8 mouse cellular contexts compared by ENCODE assay signal in genomic region chr9:99869275-99869674, GRCm38 (mm10). TPM values are rescaled to one million over a fixed set of nuclear protein-coding genes. Genes with fewer than 3 reads are reported as not detected.
DNase-seq lines count a peak whose midpoint lies in the region; ATAC-seq and TF ChIP-seq lines count a peak whose summit lies in the region.
"Had no signal": no experiment of that assay in that cellular context is flagged by ENCODE, and none has a peak within 500 bp of the region (broad histone marks: within the 10 kb centered on the region; RNA-seq: fewer than 3 reads in every experiment).

No protein-coding gene starts in this region.

- H3K36me3 ChIP-seq in liver, postnatal 0 days (replicated peaks; ENCODE audit: insufficient read depth, low read length) = no peaks in the 10 kb centered on the region
- no peaks in the 10 kb centered on the region for H3K36me3 ChIP-seq in embryonic facial prominence, embryonic 15.5 days
- no peaks in the 10 kb centered on the region for H3K36me3 ChIP-seq in limb, embryonic 10.5 days
- H3K36me3 ChIP-seq in stomach, embryonic 15.5 days = no peaks in the 10 kb centered on the region

- no peak overlapping the region for H3K9ac ChIP-seq in liver, postnatal 0 days (replicated peaks)
- no peak overlapping the region for H3K9ac ChIP-seq in embryonic facial prominence, embryonic 15.5 days
- no peak overlapping the region for H3K9ac ChIP-seq in stomach, embryonic 15.5 days

- peaks cover 92% of the 10 kb centered on the region for H3K27me3 ChIP-seq in liver, postnatal 0 days (ENCODE audit: insufficient read depth, low read length)
- H3K27me3 ChIP-seq in embryonic facial prominence, embryonic 15.5 days = peaks cover 95% of the 10 kb centered on the region
- H3K27me3 ChIP-seq in limb, embryonic 10.5 days (ENCODE audit: low read depth, poor library complexity, severe bottlenecking) = peaks cover 100% of the 10 kb centered on the region
- H3K27me3 ChIP-seq in stomach, embryonic 15.5 days (replicated peaks) = peaks cover 98% of the 10 kb centered on the region

- TF ChIP-seq EP300 in liver, postnatal 0 days (IDR thresholded peaks at IDR 0.05; ENCODE audit: low read depth) = no peak

- DNase-seq in liver, postnatal 0 days = no peak
- no peak for DNase-seq in liver
- DNase-seq in limb, embryonic 10.5 days (ENCODE audit: low spot score) = peak; percentile 57
- DNase-seq in layer of hippocampus, postnatal 14 days (ENCODE audit: low spot score in 2 of 2) = no peak
- DNase-seq in spleen, adult 18-20 months = no peak

- H3K27ac ChIP-seq in liver, postnatal 0 days (ENCODE audit: low read depth) = no peak overlapping the region
- no peak overlapping the region for H3K27ac ChIP-seq in embryonic facial prominence, embryonic 15.5 days (replicated peaks)
- H3K27ac ChIP-seq in limb, embryonic 10.5 days = no peak overlapping the region
- H3K27ac ChIP-seq in stomach, embryonic 15.5 days = no peak overlapping the region

- H3K9me3 ChIP-seq in liver, postnatal 0 days (ENCODE audit: low read length) = no peaks in the 10 kb centered on the region
- H3K9me3 ChIP-seq in embryonic facial prominence, embryonic 15.5 days (replicated peaks) = no peaks in the 10 kb centered on the region
- no peaks in the 10 kb centered on the region for H3K9me3 ChIP-seq in limb, embryonic 10.5 days (replicated peaks)
- H3K9me3 ChIP-seq in stomach, embryonic 15.5 days = no peaks in the 10 kb centered on the region

- no peak for ATAC-seq in liver, postnatal 0 days
- ATAC-seq in embryonic facial prominence, embryonic 15.5 days (ENCODE audit: insufficient number of reproducible peaks, low FRiP score, low TSS enrichment, low read depth) = no peak
- no peak; the same call in 1 of the 2 replicates for ATAC-seq in stomach, embryonic 15.5 days (ENCODE audit: insufficient read depth, low FRiP score, low read depth)

- no peak overlapping the region for H3K4me3 ChIP-seq in liver, postnatal 0 days (ENCODE audit: low read depth, low read length)
- peak overlapping the region; percentile 25 for H3K4me3 ChIP-seq in embryonic facial prominence, embryonic 15.5 days (replicated peaks)
- peak overlapping the region; percentile 26; the same call in 1 of the 2 replicates for H3K4me3 ChIP-seq in limb, embryonic 10.5 days
- peak overlapping the region; percentile 4; the same call in 1 of the 2 replicates for H3K4me3 ChIP-seq in stomach, embryonic 15.5 days (replicated peaks)

- TF ChIP-seq CTCF in liver, postnatal 0 days (IDR thresholded peaks at IDR 0.05; ENCODE audit: low read depth) = no peak

- 3% methylated on average over 28 of the region's 29 CpGs for WGBS in liver, postnatal 0 days (ENCODE audit: insufficient replicate concordance)
- WGBS in embryonic facial prominence, embryonic 15.5 days = 0% methylated on average over 28 of the region's 29 CpGs
- WGBS in limb, embryonic 10.5 days = under 1% methylated on average over 29 of the region's 29 CpGs
- 2% methylated on average over 29 of the region's 29 CpGs for WGBS in stomach, embryonic 15.5 days

- no peaks in the 10 kb centered on the region for H3K4me1 ChIP-seq in liver, postnatal 0 days (ENCODE audit: insufficient read depth)
- peaks cover 39% of the 10 kb centered on the region for H3K4me1 ChIP-seq in embryonic facial prominence, embryonic 15.5 days
- H3K4me1 ChIP-seq in limb, embryonic 10.5 days = peaks cover 29% of the 10 kb centered on the region
- peaks cover 12% of the 10 kb centered on the region for H3K4me1 ChIP-seq in stomach, embryonic 15.5 days

- H3K4me2 ChIP-seq in liver, postnatal 0 days (ENCODE audit: low read depth, low read length) = peak overlapping the region; percentile 9; the same call in 1 of the 2 replicates
- peak overlapping the region; percentile 44 for H3K4me2 ChIP-seq in embryonic facial prominence, embryonic 15.5 days (replicated peaks)
- H3K4me2 ChIP-seq in stomach, embryonic 15.5 days = peak overlapping the region; percentile 29

RNA-seq across cellular contexts. Expression of gene Sox14, which starts 6.7 kb away (rescaled TPM):
- polyA plus RNA-seq in liver, postnatal 0 days (2015; fragmentation: Nextera tagmentation; extraction: Ambion mirVana) = not detected in 2 replicates
- polyA plus RNA-seq in embryonic facial prominence, embryonic 15.5 days (2015; fragmentation: Nextera tagmentation; extraction: Ambion mirVana) = 0.29 and 0.41 TPM in 2 replicates
- 0.71 and 0.80 TPM in 2 replicates for polyA plus RNA-seq in limb, embryonic 10.5 days (2016; fragmentation: Nextera tagmentation; extraction: Ambion mirVana)
- polyA plus RNA-seq in stomach, embryonic 15.5 days (2015; fragmentation: Nextera tagmentation; extraction: Ambion mirVana) = 0.08 TPM in 1 of 2 replicates, not detected in the other
- total RNA-seq in layer of hippocampus, postnatal 14 days (2021) = under 1 TPM in 1 of 2 experiments, not detected in 1; 0.91 TPM
- total RNA-seq: left cerebral cortex, postnatal 14 days had no signal
